Mouse (Mus musculus): ENCODE measurements around the gene Pml.

The Pml gene

DNA sequence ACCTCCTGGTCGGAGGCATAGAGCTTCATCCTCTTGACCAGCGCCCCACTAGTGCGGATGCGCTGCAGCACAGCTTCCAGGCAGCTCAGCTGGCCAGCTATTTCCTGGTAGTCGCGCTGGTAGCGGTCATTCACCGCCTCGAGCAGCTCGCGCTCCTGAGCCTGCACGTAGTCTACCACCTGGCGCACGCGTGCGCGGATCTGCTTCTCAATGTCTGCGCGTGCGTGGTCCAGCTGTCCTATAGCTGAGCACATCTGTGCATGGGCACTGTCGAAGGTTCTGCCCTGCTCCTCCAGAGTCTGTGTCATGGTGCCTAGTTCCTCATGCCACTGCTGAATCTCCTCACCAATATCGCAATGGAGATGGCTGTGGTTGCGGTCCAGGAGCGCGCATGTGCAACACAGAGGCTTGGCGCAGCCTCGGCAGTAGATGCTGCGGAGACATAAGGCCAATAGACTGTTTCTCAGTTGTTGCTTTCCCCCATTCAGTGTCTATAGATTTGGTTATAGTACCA lies 15.0 kb downstream of the Pml start:
- no peak for DNase-seq (ENCODE audit: low spot score)

DNA sequence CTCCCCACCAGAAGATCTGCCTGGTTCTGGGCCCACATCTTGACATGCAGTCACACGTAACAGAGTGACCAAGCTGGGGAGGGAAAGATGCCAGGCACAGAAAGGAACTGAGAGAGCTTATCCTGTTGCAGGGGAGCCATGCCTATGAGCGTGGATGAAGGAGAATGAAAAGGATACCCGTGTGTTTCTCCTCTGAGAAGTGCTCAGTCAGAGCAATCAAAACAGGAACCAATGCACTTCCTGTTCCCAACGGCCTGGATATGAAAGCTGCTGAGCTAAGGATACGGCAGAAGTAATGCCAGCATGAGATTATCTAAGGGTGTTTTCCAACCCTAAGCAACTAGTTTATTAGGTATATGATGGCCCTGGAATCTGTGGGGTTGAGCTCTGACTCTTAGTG lies 17.2 kb downstream of the Pml start:
- no peak for DNase-seq (ENCODE audit: low spot score)

DNA sequence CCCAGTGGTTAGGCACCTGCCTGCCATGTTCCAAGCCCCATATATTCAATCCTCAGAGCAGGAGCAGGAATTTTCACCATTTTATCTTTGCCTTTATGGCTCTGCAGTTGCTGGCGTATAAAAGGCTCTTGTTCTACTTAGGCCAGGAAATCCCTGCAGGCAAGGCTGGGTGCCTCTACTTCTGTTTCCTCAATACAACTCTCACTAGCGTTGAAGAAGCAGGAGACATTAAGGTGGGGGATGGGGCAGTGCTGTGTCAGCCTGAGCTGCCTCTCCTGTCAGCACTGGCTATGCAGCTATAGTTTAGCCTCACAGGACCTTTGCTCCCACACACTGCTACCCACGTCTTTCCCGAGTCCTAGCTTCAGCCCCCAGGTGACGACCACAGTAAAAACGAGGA lies 17.8 kb downstream of the Pml start:
- no peak for DNase-seq (ENCODE audit: low spot score)

DNA sequence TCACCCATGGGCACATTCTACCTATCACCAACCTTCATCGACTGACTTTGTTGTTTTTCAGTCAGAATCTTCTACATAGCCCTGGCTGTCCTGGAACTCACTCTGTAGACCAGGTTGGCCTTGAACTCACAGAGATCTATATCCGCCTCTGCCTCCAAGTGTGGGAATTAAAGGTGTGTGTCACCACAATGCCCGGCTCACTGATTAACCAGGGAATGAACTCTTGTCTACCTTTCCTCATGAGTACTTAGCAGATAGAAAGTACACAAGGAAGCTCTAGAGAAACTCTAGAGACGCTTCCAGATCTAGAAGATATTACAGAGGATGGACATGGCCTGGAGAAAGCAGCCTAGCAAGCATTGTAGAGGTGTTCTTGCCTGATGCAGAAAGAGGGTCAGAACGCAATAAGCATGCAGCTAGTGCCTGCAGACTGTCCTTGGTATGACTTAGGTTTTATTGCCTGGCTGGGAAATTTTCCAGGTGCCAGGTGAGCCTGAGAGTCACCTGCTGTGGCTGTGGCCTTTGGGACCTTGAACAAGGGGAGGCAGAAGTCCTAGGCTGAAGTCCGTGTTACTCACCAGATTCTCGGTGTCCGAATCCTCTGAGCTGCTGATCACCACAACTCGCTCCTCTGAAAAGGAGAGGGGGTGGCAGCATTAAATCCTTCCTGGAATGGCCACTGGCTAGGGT lies 20.7 kb downstream of the Pml start:
- no peak for DNase-seq (ENCODE audit: low spot score)

DNA sequence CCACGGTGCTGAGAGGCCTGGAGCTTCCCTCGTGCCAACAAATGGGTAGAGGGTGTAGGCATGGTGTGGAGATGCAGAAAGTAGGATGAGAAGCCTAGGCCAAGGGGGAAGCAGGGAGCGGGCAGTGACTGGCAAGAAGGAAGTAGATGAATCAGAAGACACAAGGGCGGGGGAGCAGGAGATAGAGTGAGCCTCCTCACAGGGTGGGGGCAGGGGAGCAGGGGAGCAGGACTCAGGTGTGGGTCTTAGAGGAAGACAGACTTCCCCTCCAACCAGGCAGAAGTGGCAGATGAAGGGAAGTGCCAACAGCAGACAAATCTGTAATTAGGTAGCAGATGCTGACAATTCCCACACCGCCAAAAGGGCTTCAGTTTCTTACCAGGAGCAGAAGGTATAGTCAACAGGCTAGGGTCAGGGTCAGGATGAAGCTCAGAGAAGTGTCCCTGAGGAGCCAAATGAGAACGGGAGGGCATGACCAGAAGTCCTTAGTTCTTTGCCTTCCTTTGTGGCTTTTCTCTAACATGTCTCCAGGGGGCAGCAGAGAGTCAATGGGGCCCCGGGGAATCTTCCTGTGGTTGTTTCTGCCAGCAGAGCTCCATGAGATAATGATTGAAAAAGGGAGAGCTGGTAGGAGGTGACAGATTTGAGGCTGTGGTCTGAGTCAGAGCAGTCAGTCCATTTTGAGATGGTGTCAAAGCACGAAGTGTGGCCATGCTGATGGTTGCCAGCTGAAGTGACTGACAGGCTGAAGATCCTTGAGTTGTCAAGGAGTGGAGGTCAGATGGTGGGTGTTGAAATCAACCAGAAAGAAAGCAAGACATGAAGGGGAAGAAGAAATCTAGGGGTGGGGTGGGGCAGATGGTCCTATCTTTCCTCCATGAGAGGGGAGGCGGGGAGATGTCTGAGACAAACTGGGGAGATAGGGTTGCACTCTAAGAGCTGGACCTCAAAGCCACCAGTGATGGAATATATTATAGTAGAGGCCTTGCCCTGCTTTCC lies 23.4 kb downstream of the Pml start:
- DNase-seq (ENCODE audit: low spot score), result peak; percentile 60

DNA sequence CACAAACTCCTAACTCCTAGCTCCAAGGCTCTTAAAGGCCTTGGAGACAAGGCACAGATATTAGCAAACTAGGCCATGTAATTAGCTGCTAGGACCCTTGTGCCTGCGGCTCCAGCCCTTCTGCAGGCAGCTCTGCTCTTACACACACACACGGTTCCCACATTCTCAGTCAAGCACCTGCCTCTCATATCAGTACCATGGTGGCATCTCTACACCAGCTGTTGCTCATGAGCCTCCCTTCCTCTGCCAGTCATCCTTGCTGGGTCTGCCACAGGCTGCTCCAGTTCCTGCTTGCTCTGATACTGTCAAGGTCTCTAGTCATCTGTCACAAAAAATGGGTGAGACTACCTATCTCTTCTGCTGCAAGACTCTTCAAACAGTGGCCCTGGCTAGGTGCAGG lies 25.2 kb downstream of the Pml start:
- no peak for DNase-seq (ENCODE audit: low spot score)

DNA sequence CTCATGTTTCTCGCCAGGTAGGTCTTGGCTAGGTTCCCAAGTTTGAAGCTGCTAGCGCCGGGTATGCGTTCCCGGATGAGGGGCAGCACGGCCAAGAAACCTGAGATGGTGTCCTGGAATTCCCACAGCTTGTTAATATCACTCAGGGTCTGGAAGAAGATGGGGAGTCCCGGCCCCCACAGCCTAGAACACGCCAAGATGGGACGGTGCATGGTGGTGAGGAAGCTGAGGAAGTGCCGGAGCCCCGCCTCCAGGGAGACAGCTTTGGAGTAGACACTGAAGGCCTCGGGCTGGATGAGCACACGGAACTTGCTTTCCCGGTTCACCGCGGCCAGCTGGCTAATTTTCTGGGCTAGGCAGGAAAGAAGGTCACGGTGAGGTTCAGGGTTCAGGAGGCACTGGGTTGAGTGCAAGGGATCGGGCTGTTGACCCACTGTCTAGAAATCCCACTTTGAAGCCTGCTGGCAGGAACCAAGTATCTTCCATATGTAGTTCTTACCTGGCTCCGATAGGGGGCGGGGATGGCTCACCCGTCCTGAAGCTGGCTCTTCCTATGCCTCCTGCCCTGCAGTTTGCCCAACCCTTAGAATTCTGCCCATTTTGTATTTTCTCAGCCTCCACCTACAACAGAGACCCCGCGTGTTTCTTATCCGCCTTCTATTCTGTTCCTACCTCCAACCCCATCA lies 29.2 kb downstream of the Pml start:
- DNase-seq (ENCODE audit: low spot score), result peak; percentile 37

DNA sequence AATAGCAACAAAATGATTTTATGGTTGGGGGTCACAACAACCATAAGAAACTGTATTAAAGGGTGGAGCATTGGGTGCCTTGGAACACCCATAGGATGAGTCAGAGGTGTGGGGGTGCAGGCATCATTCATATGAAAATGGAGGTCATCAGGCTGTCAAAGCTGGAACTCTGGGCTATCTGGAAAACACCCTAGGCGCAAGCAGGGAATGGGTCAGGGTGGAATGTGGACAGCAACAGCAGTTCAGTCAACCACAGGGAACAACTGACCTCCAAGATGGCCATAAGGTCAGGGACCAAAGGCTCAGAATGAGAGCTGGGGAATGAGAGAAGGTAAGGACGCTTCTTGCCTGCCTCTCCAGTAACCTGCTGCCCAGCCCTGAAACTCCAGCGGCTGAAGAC lies 31.0 kb downstream of the Pml start:
- no peak for DNase-seq (ENCODE audit: low spot score)

DNA sequence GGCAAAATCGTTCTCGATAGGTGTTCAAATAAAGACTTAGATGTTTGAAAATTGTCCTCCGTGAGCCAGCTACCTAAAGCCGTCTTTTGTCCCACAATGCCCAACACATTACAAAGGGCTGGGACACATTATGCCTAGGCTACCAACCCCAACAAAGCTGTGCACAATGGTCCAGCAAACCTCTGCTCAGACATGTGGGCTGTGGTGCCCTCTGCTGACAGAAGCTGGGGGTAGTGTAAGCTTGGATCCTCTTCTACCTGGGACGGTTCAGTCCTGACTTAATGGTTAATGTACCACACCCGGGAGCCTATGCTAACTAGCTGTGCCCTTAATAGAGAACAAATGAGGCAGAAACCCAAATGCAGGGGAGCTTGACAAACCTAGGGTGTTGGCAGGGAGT lies 33.2 kb downstream of the Pml start:
- no peak for DNase-seq (ENCODE audit: low spot score)

DNA sequence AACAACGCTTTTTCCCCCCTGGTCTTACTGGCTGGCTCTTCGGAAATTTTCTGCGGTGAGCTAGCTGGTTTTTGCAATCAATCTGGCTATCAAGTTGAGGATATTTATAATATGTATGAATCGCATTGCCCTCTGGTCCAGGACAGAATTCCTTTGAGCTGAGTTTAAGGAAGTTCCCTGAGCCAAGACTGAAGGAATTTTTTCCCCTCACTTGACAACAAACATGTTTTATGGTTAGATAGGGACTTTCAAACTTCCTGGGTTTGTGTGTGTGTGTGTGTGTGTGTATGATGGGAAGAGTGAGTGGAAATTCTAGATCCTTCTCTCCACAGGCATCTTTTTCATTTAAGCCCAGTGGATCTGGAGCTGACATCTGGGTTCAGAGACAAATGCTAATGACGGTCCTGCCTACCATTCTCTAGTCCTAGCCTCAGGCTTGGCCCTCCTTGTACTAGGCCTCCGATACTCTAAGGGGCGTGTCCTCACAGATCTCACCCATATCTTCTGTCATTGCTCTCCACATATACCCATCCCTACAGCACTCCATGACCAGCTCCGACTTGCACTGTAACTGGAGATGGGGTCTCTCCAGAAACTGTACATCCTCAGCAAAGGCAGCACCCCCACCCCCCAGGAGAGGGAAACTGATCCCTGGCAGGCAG lies 34.9 kb downstream of the Pml start:
- no peak for DNase-seq (ENCODE audit: low spot score)

DNA sequence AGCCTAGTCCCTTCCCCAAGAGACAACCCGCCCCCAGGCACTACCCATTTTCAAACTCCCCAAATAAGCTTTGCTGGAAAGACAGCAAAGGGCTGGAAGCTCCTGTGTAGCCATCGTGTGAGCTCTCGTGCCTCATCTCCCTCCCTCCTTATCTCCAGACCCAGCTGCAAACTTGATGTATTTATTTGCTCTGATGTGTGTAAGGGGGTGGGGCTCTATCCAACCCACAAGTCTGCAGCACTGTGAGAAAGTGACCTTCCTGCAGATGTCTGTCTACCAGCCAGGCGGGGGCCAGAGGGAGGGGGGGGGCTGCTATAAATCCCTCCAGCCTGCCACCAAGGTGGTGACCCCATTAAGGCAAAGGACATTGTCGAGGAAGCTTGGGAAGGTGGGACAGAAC lies 35.7 kb downstream of the Pml start:
- DNase-seq (ENCODE audit: low spot score), result no peak

DNA sequence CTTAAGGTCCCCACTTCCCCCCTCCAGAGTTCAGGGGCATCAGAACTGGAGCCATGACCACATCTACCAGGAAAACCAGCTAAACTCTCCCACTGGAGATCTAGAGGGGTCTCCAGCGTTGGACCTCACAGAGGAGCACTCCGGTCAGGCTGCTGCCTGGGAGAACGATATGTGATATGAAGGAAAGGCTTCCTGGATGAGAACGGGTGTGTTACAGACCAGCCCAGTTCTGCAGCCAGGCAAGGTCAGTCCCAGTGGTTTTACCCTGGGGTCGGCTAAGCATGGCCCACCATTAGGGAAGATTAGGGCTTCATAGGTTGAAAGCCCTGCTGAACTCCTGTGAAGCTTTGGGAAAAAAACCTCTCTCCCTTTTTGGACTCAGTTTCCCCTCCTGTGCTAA lies 36.2 kb downstream of the Pml start:
- no peak for DNase-seq (ENCODE audit: low spot score)

DNA sequence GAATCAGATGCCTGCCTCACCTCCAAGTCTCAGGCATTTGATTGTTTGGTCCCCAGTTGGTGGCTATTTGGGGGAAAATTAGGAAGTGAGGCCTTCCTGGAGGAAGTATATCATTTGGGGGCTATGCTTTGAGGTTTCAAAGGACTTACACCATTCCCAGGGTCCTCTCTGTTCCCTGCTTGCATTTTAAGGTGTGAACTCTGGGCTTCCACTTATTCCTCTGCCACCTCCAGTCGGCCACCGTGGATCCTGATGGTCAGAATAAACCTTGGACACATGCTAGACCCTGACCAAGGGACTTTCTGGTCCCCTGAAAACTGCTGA lies 39.3 kb downstream of the Pml start:
- no peak for DNase-seq (ENCODE audit: low spot score)

DNA sequence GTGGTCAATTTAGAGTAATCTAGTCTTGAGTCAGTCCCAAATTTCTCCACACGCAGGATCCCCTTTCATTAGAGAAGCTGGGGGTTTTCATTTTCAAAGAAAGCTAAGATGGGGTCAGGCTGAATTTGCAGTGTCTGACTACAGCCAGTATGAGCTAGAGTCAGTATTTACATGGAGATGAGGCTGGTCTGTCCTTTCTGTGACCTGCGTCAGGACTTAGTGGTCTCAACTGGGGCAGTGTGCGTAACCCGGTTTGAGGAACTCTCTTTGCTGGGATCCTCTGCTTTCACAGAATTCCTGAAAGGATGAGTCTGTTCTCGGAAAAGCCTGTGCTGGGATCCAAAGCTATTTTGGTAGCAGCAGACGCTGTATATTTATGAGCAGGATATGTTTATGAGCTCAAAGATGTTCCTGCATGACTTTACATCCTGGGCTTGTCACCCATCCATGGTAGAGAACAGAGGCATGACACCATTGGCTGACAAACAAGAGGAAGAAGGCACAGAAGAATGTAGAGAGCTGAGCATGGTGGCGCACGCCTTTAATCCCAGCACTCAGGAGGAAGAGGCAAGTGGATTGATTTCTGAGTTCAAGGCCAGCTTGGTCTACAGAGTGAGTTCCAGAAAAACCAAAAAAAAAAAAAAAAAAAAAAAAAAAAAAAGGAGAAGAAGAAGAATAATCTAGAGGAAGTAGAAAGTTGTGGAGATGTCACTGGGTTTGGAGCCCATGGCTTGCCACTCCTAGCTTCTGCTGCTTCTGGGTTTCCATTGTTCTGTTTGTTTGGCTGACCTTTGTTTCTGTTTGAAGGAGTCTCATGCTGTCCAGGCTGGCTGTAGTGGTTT lies 39.9 kb downstream of the Pml start:
- DNase-seq (ENCODE audit: low spot score), result no peak

DNA sequence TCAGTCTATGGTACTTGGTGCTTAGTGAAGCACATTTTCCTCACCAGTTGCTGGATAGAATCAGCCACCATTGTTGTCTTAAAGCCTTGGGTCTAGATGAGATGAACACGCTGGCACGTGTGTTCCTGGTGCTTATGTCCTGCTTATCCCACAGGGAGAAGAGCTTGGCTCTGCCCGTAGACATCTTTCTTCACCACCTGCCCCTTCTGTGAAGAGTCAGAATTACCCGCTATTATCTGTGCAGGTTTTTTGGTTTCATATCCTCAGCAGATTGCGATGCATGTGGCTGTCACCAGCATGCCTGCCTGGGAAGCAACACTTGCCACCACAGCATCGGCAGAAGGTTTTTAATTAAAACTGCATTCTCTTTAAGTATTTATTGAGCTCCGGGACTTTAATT lies 43.6 kb downstream of the Pml start:
- no peak for DNase-seq (ENCODE audit: low spot score)

DNA sequence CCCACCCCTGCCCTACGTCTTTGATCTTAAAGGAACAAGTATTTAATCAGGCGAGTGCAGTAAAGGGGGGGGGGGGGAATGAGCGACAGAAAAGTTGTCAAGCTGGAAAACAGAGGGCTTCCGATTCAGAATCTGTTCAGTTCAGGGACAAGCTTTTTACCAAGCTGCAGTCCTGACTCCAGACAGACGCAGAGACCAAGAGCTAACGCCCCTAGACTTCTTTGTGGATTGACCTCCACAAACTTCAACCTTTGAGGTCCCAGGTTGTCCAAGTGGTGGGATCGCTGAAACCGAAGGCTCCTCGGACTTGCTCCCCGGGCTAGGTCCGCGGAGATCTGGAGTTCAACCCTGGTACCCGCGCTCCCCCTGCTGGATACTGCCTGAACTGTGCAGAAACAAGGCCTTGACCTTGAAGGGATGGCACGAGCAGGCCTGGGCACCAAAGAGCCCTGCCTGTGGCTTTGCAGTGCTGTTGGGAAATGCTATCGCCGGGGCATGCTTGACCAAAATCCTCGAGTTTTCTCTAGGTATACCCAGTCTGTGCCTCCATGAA lies 45.1 kb downstream of the Pml start:
- peak; percentile 93 for DNase-seq (ENCODE audit: low spot score)

DNA sequence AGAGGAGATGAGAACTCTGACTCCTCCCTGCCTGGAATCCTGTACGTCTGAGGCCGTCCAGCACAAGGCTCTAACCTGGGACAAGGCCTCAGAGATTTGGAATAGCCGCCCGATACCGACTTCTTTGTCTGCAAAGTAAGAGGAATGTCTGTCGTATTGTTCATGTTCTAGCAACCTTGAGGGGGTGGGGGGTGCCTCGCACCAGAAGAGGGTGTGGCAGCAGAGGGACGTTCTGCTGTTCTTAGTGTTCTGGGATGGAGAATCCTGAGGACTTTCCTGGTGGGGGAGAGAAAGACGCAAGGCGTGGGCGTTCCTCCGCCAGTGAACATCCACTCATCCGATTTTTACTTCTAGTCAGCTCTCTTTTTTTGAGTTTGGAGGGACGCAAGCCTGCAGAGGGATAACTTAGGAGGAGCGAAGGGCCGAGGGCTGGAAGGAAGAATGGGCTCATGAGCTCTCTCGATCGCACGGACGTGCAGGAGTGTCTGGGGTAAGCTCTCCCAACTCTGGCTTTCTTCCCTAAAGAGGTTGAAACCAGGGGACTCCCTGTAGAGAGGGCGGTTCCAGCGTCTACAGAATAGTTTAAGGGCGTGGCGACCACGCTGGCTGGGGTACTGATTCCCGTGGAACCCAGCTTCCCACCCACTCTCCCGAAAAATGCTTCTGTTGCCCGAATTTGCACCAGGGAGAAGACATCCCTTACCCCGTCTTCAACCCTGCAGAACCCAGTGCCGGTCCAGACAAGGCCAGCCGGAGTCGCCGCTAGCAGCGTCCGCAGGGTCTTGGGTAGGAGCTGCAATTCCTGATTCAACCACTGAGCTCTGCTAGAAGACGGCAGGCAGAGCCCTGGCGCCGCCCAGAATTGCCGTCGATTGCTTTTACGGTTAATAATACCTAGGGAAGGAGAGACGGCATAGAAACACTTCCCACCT lies 45.8 kb downstream of the Pml start, which contains the start of the genes Islr and Islr2:
Gene Islr (minus strand): TSS at position 791 of the 932 bp plus-strand sequence.
Gene Islr2 (minus strand): TSS at position 804 of the 932 bp plus-strand sequence.
- DNase-seq (ENCODE audit: low spot score), result peak; percentile 73

DNA sequence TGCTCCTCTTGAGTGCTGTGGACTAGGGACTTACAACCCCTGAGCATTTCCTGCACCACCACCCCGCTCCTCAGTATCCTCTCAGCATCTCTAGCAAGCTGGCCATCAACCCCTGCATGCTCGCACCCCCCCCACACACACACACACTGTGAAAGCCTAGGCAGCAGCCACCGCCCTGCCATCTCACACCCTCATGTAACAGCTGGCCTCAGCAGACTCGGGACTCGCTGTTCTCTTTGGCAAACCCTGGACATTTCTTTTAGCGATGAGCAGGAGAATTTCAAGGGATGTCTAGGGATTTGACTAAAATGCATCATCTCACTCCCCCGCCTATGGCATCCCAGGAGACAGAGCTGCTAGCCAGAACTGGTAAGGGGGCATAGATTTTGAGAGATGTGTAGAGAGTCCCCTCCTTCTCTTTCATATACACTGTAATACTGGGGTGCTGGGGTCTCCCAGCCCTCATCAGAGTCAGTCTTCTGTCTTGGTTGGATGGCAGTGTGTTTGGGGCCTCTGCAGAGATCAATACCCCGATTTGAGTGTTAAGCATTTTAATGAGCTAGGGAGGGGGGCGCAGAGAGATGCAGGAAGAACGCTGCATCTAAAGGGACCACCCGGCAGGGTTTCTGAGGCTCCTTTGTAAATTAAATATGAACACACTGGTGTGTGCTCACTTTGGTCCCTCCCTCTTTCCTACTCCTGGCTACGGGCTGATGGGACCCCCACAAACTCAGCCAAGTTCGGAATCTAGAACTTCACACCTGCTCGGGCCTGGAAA lies 46.7 kb downstream of the Pml start:
- no peak for DNase-seq (ENCODE audit: low spot score)

Data from urinary bladder, postnatal 14 days (tissue).